Mouse (Mus musculus): ENCODE measurements at regions not wholly inside any gene's neighbourhood (a gene's known extent, or its start where the extent isn't known, plus 50 kb on each side); places are given as distances from the start of the nearest gene placed in this dataset.

GRCm38 (mm10) chr8:12103296-12103695 is 175.3 kb upstream of the A230072I06Rik start:
- ATAC-seq (replicated peaks; ENCODE audit: low FRiP score), result no peak

DNA sequence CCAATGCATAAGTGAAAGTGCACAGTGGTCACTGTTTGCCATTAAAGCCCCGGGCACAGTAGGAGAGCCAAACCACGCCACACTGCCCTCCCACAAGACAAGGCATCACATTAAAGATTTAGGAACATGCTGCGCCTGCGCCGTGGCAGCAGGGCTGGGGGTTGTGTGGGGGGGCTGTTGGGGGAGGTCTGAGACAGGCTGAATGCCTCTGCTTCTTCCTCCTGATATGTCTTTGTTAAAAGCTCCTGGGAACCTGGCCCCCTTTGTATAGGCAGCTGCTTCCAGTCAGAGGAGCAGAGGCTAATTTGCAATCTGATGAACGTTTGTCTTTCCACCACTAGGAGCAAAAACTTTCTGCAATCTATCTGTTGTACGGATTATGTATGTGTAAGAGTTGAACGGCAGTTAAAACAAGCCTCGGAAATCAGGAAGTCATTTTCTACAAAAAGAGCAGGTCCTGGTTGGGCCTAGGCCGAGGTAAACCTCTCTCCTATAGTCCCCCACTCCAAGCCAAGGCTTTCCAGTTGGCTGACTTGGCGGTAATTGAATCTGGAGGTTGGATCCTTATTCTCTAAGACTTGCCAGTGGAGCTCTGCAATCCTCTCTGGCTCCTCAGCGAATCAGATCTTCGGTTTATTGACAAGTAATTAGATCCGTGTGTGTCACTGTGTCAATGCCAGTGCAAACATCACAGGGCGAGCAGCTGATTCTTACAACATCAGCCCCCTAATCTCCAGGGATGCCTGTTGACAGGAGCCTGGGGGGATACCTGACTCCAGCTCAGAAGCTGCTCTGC is 173.3 kb upstream of the A230072I06Rik start:
- no peak overlapping the region for H3K4me2 ChIP-seq
- no peak overlapping the region for H3K9ac ChIP-seq (ENCODE audit: low read depth, low read length)
- no peak for DNase-seq (ENCODE audit: low spot score)
- 61% methylated on average over 15 of the region's 15 CpGs for WGBS
- no peaks in the 10 kb centered on the region for H3K36me3 ChIP-seq (ENCODE audit: control insufficient read depth, insufficient read depth, low read length)
- no peak for ATAC-seq (replicated peaks; ENCODE audit: low FRiP score)
- no peaks in the 10 kb centered on the region for H3K27me3 ChIP-seq (replicated peaks; ENCODE audit: control insufficient read depth, insufficient read depth, low read length)
- no peaks in the 10 kb centered on the region for H3K9me3 ChIP-seq (ENCODE audit: control insufficient read depth, low read length)
- H3K4me3 ChIP-seq (ENCODE audit: low read depth, low read length), result no peak overlapping the region
- H3K27ac ChIP-seq (ENCODE audit: low read depth, low read length), result no peak overlapping the region
- H3K4me1 ChIP-seq (replicated peaks; ENCODE audit: control insufficient read depth, insufficient read depth, low read length), result no peaks in the 10 kb centered on the region

More at GRCm38 (mm10) chr8:12103296-12103695, 175.3 kb upstream of the A230072I06Rik start:
- Histone ChIP-seq H3K27me3 (replicated peaks; ENCODE audit: control insufficient read depth, insufficient read depth, low read length) (no peaks in the 10 kb centered on the region), H3K9ac (ENCODE audit: low read depth, low read length) (no peak overlapping the region), H3K4me3 (ENCODE audit: low read depth, low read length) (no peak overlapping the region), H3K4me2 (no peak overlapping the region), H3K27ac (ENCODE audit: low read depth, low read length) (no peak overlapping the region), H3K9me3 (ENCODE audit: control insufficient read depth, low read length) (no peaks in the 10 kb centered on the region), H3K36me3 (ENCODE audit: control insufficient read depth, insufficient read depth, low read length) (no peaks in the 10 kb centered on the region), H3K4me1 (replicated peaks; ENCODE audit: control insufficient read depth, insufficient read depth, low read length) (no peaks in the 10 kb centered on the region)
- no peak for DNase-seq (ENCODE audit: low spot score)
- 65% methylated on average over 4 of the region's 4 CpGs for WGBS

DNA sequence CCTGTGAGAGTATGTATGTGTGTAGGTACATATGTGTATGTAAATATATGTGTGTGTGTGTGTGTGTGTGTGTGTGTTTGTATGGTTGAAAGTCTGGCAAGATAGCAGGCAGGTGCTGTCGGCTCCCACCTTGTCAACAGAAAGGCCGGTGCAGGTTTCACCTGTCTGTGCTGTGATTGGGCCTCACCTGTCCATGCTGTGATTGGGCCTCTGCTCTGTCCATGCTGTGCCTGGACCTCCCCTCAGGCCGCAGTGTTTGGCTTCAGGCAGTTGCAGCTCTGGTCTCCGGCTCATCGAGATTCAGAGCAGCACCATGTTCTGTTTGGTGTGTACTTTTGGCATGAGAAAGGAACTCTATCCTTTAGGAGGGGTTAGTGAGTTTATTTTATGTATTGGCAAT is 170.0 kb upstream of the A230072I06Rik start:
- ATAC-seq (replicated peaks; ENCODE audit: low FRiP score), result no peak
- Histone ChIP-seq H3K4me3 (ENCODE audit: low read depth, low read length) (no peak overlapping the region), H3K4me2 (no peak overlapping the region), H3K9me3 (ENCODE audit: control insufficient read depth, low read length) (no peaks in the 10 kb centered on the region), H3K4me1 (replicated peaks; ENCODE audit: control insufficient read depth, insufficient read depth, low read length) (peaks cover 2% of the 10 kb centered on the region; the same call in 1 of the 2 replicates), H3K9ac (ENCODE audit: low read depth, low read length) (no peak overlapping the region), H3K27me3 (replicated peaks; ENCODE audit: control insufficient read depth, insufficient read depth, low read length) (no peaks in the 10 kb centered on the region), H3K27ac (ENCODE audit: low read depth, low read length) (no peak overlapping the region), H3K36me3 (ENCODE audit: control insufficient read depth, insufficient read depth, low read length) (no peaks in the 10 kb centered on the region)
- WGBS, result 69% methylated on average over 5 of the region's 5 CpGs
- no peak for DNase-seq (ENCODE audit: low spot score)

- H3K9ac ChIP-seq (ENCODE audit: low read depth, low read length), result no peak overlapping the region
- no peaks in the 10 kb centered on the region for H3K9me3 ChIP-seq (ENCODE audit: control insufficient read depth, low read length)
- WGBS, result 74% methylated on average over 10 of the region's 10 CpGs
- ATAC-seq (replicated peaks; ENCODE audit: low FRiP score) (no peak), DNase-seq (ENCODE audit: low spot score) (no peak)
- H3K4me2 ChIP-seq, result no peak overlapping the region
- no peaks in the 10 kb centered on the region for H3K27me3 ChIP-seq (replicated peaks; ENCODE audit: control insufficient read depth, insufficient read depth, low read length)
- peaks cover 2% of the 10 kb centered on the region; the same call in 1 of the 2 replicates for H3K4me1 ChIP-seq (replicated peaks; ENCODE audit: control insufficient read depth, insufficient read depth, low read length)
- no peaks in the 10 kb centered on the region for H3K36me3 ChIP-seq (ENCODE audit: control insufficient read depth, insufficient read depth, low read length)
- no peak overlapping the region for H3K4me3 ChIP-seq (ENCODE audit: low read depth, low read length)
- no peak overlapping the region for H3K27ac ChIP-seq (ENCODE audit: low read depth, low read length)
Observed at GRCm38 (mm10) chr8:12111626-12112025, 167.0 kb upstream of the A230072I06Rik start.

GRCm38 (mm10) chr8:12113023-12113422 is 165.6 kb upstream of the A230072I06Rik start:
- Histone ChIP-seq H3K36me3 (ENCODE audit: control insufficient read depth, insufficient read depth, low read length) (no peaks in the 10 kb centered on the region), H3K9me3 (ENCODE audit: control insufficient read depth, low read length) (no peaks in the 10 kb centered on the region), H3K27me3 (replicated peaks; ENCODE audit: control insufficient read depth, insufficient read depth, low read length) (no peaks in the 10 kb centered on the region), H3K27ac (ENCODE audit: low read depth, low read length) (no peak overlapping the region), H3K4me3 (ENCODE audit: low read depth, low read length) (no peak overlapping the region), H3K4me1 (replicated peaks; ENCODE audit: control insufficient read depth, insufficient read depth, low read length) (peaks cover 2% of the 10 kb centered on the region; the same call in 1 of the 2 replicates), H3K4me2 (no peak overlapping the region), H3K9ac (ENCODE audit: low read depth, low read length) (no peak overlapping the region)
- no peak for ATAC-seq (replicated peaks; ENCODE audit: low FRiP score)
- WGBS, result 42% methylated on average over 8 of the region's 8 CpGs
- no peak for DNase-seq (ENCODE audit: low spot score)

- 64% methylated on average over 11 of the region's 11 CpGs for WGBS
- Histone ChIP-seq H3K9me3 (ENCODE audit: control insufficient read depth, low read length) (no peaks in the 10 kb centered on the region), H3K27ac (ENCODE audit: low read depth, low read length) (no peak overlapping the region), H3K27me3 (replicated peaks; ENCODE audit: control insufficient read depth, insufficient read depth, low read length) (no peaks in the 10 kb centered on the region), H3K4me3 (ENCODE audit: low read depth, low read length) (no peak overlapping the region), H3K4me2 (no peak overlapping the region), H3K36me3 (ENCODE audit: control insufficient read depth, insufficient read depth, low read length) (no peaks in the 10 kb centered on the region), H3K9ac (ENCODE audit: low read depth, low read length) (no peak overlapping the region), H3K4me1 (replicated peaks; ENCODE audit: control insufficient read depth, insufficient read depth, low read length) (no peaks in the 10 kb centered on the region)
- no peak for ATAC-seq (replicated peaks; ENCODE audit: low FRiP score)
- DNase-seq (ENCODE audit: low spot score), result no peak
Observed at GRCm38 (mm10) chr8:12126374-12127001, 152.1 kb upstream of the A230072I06Rik start.

DNA sequence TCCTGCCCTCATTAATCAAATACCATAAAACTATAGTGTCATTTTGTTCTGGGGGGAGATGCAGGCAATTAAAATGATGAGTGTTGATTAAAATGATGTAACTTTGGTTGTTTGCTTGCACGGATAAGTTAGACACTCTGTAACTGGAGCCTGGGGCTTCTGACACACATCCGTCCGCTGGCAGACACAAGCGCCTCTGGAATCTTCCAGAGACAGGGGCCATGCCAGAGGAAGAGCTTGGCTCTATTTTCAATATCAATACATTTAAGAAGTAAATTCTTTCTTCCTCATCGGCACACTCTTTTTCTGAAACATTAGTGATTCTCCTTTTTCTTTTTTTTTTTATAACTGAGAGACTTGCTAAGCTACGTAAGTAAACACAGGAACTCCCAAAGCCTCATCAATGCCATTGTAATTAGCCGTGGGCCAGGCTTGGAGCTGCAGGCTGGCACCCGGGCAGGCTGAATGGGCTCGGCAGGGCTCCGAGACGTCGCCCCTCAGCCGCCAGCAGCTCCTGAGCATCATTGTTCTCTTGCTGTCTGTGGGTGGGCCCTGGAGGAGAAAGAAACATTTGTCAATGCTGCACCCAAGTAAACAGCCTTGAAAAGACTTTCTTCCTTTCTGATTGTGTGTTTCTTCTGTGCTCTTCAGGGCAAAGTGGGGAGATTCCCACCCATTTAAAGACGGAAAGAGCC is 151.4 kb upstream of the A230072I06Rik start:
- Histone ChIP-seq H3K4me2 (no peak overlapping the region), H3K9ac (ENCODE audit: low read depth, low read length) (no peak overlapping the region), H3K27me3 (replicated peaks; ENCODE audit: control insufficient read depth, insufficient read depth, low read length) (no peaks in the 10 kb centered on the region), H3K9me3 (ENCODE audit: control insufficient read depth, low read length) (no peaks in the 10 kb centered on the region), H3K4me1 (replicated peaks; ENCODE audit: control insufficient read depth, insufficient read depth, low read length) (no peaks in the 10 kb centered on the region), H3K27ac (ENCODE audit: low read depth, low read length) (no peak overlapping the region), H3K36me3 (ENCODE audit: control insufficient read depth, insufficient read depth, low read length) (no peaks in the 10 kb centered on the region), H3K4me3 (ENCODE audit: low read depth, low read length) (no peak overlapping the region)
- DNase-seq (ENCODE audit: low spot score), result no peak
- no peak for ATAC-seq (replicated peaks; ENCODE audit: low FRiP score)
- WGBS, result 46% methylated on average over 14 of the region's 14 CpGs

DNA sequence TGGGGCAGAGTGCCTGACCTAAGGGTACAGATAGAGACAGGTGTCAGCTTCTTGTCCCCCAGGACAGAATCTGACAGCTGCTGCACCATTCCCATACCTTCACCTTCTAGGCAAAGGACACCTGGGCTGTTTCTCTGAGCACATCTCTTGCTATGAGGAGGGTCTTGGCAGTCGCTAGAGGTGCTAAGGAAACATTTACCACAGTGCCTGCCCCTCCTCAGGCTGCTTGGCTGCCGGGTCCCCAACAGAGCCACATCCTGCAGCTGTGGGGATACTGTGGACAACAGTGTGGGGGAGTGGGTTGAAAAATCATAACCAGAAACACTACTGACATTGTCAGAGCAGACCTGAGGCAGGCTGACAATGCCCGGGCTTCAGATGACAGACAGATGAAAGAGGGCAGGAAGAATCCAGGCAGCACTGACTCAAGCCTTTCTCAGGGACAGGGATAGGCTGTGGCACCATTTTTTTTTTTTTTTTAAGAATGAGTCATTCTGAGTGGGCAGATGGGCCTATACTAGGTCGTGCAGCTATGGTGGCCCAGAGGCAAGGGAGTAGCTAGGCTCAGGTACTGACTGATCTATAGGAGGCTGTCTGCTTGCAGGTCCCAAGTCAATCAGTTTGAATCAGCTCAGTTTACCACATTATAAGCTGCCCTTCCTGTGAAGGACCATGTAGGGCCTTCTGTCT is 150.7 kb upstream of the A230072I06Rik start:
- 42% methylated on average over 4 of the region's 4 CpGs for WGBS
- no peak overlapping the region for H3K4me2 ChIP-seq

More for the DNA sequence above, 150.7 kb upstream of the A230072I06Rik start:
- Histone ChIP-seq H3K9ac (ENCODE audit: low read depth, low read length) (no peak overlapping the region), H3K36me3 (ENCODE audit: control insufficient read depth, insufficient read depth, low read length) (no peaks in the 10 kb centered on the region), H3K27me3 (replicated peaks; ENCODE audit: control insufficient read depth, insufficient read depth, low read length) (no peaks in the 10 kb centered on the region), H3K9me3 (ENCODE audit: control insufficient read depth, low read length) (no peaks in the 10 kb centered on the region), H3K4me1 (replicated peaks; ENCODE audit: control insufficient read depth, insufficient read depth, low read length) (no peaks in the 10 kb centered on the region), H3K27ac (ENCODE audit: low read depth, low read length) (no peak overlapping the region), H3K4me3 (ENCODE audit: low read depth, low read length) (no peak overlapping the region)
- no peak for DNase-seq (ENCODE audit: low spot score)
- ATAC-seq (replicated peaks; ENCODE audit: low FRiP score), result no peak

Data from liver, embryonic 11.5 days (tissue).